Mouse (Mus musculus) thymus, adult 2 months (tissue): ENCODE measurements at regions not wholly inside any gene's neighbourhood (a gene's known extent, or its start where the extent isn't known, plus 50 kb on each side); places are given as distances from the start of the nearest gene placed in this dataset.

Experiments used
- CTCF ChIP-seq: fragments of 200-500 bp; IDR thresholded peaks from 2 replicates; pipeline ENCODE4 v1.5.1; 2012; ENCODE audit warnings: mild to moderate bottlenecking, control low read depth, low read length, moderate library complexity, borderline replicate concordance; ENCODE audit not compliant: control insufficient read depth, poor library complexity, insufficient read depth; ENCODE audit errors: extremely low read depth
- POLR2A ChIP-seq: fragments of 200-500 bp; IDR thresholded peaks from 2 replicates; pipeline ENCODE4 v1.6.1; 2012; ENCODE audit warnings: mild to moderate bottlenecking, low read length, control low read depth, moderate library complexity; ENCODE audit not compliant: control insufficient read depth, poor library complexity, insufficient read depth; ENCODE audit errors: extremely low read depth

- TF ChIP-seq CTCF (no peak), POLR2A (no peak)
These were observed 111.0 kb upstream of the 9330182O14Rik start for GRCm38 (mm10) chr15:40023195-40023594.
